Mouse (Mus musculus) MEL (cell line): Measurements from ENCODE around the gene St13. TPM values are rescaled to one million over a fixed set of nuclear protein-coding genes. Genes with fewer than 3 reads are reported as not detected.

Source experiments
- DNase-seq: peaks from one replicate; pipeline ENCODE4 v3.0.0; 2011; ENCODE audit warnings: low read depth, low spot score
- H3K27ac ChIP-seq: 2 replicates; pipeline ENCODE4 v1.5.1; 2012; ENCODE audit warnings: low read depth, mild to moderate bottlenecking, control low read depth, low read length, moderate library complexity; ENCODE audit not compliant: control insufficient read depth
- H3K27me3 ChIP-seq, 2 experiments: fragments of 150-350 bp in 1 of 2; sonication (generic) in 1 of 2; 2 replicates each; pipeline ENCODE4 v1.6.1; 2012; ENCODE audit warnings: low read length in 2 of 2, mild to moderate bottlenecking in 2 of 2, improper control_type of control experiment in 1 of 2, moderate library complexity in 1 of 2; ENCODE audit not compliant: insufficient read depth in 2 of 2, control insufficient read depth in 1 of 2
- H3K36me3 ChIP-seq, 2 experiments: 2 replicates each; pipeline ENCODE4 v1.6.1; 2012 to 2014; ENCODE audit warnings: low read length in 2 of 2, improper control_type of control experiment in 1 of 2, inconsistent platforms in 1 of 2, mild to moderate bottlenecking in 1 of 2; ENCODE audit not compliant: insufficient read depth in 2 of 2, control insufficient read depth in 1 of 2
- H3K4me1 ChIP-seq, 2 experiments: fragments of 150-350 bp in 1 of 2; sonication (generic) in 1 of 2; 2 replicates each; pipeline ENCODE4 v1.6.1; 2012; ENCODE audit warnings: low read length in 2 of 2, improper control_type of control experiment in 1 of 2, mild to moderate bottlenecking in 1 of 2; ENCODE audit not compliant: insufficient read depth in 2 of 2, control insufficient read depth in 1 of 2
- H3K4me3 ChIP-seq, 2 experiments: fragments of 150-350 bp in 1 of 2; sonication (generic) in 1 of 2; 2 replicates each; pipeline ENCODE4 v1.5.1; 2012; ENCODE audit warnings: low read depth in 2 of 2, low read length in 2 of 2, mild to moderate bottlenecking in 2 of 2, moderate library complexity in 2 of 2, control low read depth in 1 of 2, improper control_type of control experiment in 1 of 2; ENCODE audit not compliant: control insufficient read depth in 1 of 2, insufficient read depth in 1 of 2
- H3K79me2 ChIP-seq: 2 replicates; pipeline ENCODE4 v1.6.1; 2012; ENCODE audit warnings: mild to moderate bottlenecking, low read length, moderate library complexity; ENCODE audit not compliant: control insufficient read depth, poor library complexity, insufficient read depth
- H3K9ac ChIP-seq: 2 replicates; pipeline ENCODE4 v1.6.1; 2012; ENCODE audit warnings: low read depth, mild to moderate bottlenecking, control low read depth, low read length, moderate library complexity; ENCODE audit not compliant: control insufficient read depth, poor library complexity, severe bottlenecking
- H3K9me3 ChIP-seq: fragments of 150-350 bp; sonication (generic); replicated peaks from 2 replicates; pipeline ENCODE4 v1.6.1; 2012; ENCODE audit warnings: mild to moderate bottlenecking, low read length, improper control_type of control experiment, moderate library complexity; ENCODE audit not compliant: insufficient read depth
- CHD1 ChIP-seq: IDR thresholded peaks from 2 replicates; pipeline ENCODE4 v1.6.1; 2012; ENCODE audit warnings: low read depth, mild to moderate bottlenecking, inconsistent platforms, low read length, improper control_type of control experiment
- CHD2 ChIP-seq: IDR thresholded peaks from 2 replicates; pipeline ENCODE4 v1.6.1; 2011; ENCODE audit warnings: low read length, improper control_type of control experiment
- CTCF ChIP-seq, 3 experiments: IDR thresholded peaks in 2 of 3; conservative IDR thresholded peaks in 1 of 3; 2 replicates each; pipeline ENCODE4 v1.5.1; 2011 to 2012; ENCODE audit warnings: low read length in 3 of 3, low read depth in 2 of 3, mild to moderate bottlenecking in 2 of 3, improper control_type of control experiment in 1 of 3, inconsistent platforms in 1 of 3, mixed read lengths in 1 of 3, moderate library complexity in 1 of 3; ENCODE audit not compliant: control insufficient read depth in 1 of 3, insufficient read depth in 1 of 3, poor library complexity in 1 of 3, severe bottlenecking in 1 of 3
- E2F4 ChIP-seq: IDR thresholded peaks from 2 replicates; pipeline ENCODE4 v1.6.1; 2011; ENCODE audit warnings: low read depth, low read length, improper control_type of control experiment, borderline replicate concordance
- ELF1 ChIP-seq: IDR thresholded peaks from 2 replicates; pipeline ENCODE4 v1.6.1; 2014; ENCODE audit warnings: low read depth, mild to moderate bottlenecking, inconsistent platforms, low read length, improper control_type of control experiment, moderate library complexity
- ETS1 ChIP-seq: IDR thresholded peaks from 2 replicates; pipeline ENCODE4 v1.6.1; 2012; ENCODE audit warnings: low read depth, mild to moderate bottlenecking, inconsistent platforms, low read length, improper control_type of control experiment, moderate library complexity
- MAZ ChIP-seq: IDR thresholded peaks from 2 replicates; pipeline ENCODE4 v1.6.1; 2012; ENCODE audit warnings: low read depth, mild to moderate bottlenecking, inconsistent platforms, low read length, improper control_type of control experiment
- MXI1 ChIP-seq: IDR thresholded peaks from 2 replicates; pipeline ENCODE4 v1.6.1; 2011; ENCODE audit warnings: mild to moderate bottlenecking, low read depth, low read length, improper control_type of control experiment
- MYB ChIP-seq: IDR thresholded peaks from 2 replicates; pipeline ENCODE4 v1.6.1; 2011; ENCODE audit warnings: mild to moderate bottlenecking, low read depth, low read length, improper control_type of control experiment
- NELFE ChIP-seq: IDR thresholded peaks from 2 replicates; pipeline ENCODE4 v1.6.1; 2011; ENCODE audit warnings: low read depth, low read length, improper control_type of control experiment
- POLR2AphosphoS5 ChIP-seq: IDR thresholded peaks from 2 replicates; pipeline ENCODE4 v1.6.1; 2012; ENCODE audit warnings: low read depth, borderline replicate concordance, mild to moderate bottlenecking, inconsistent platforms, low read length, moderate library complexity, mixed read lengths
- RCOR1 ChIP-seq: IDR thresholded peaks from 2 replicates; pipeline ENCODE4 v1.6.1; 2012; ENCODE audit warnings: low read depth, mild to moderate bottlenecking, inconsistent platforms, low read length, improper control_type of control experiment
- SMC3 ChIP-seq: IDR thresholded peaks from 2 replicates; pipeline ENCODE4 v1.6.1; 2011; ENCODE audit warnings: low read depth, low read length, improper control_type of control experiment
- TAL1 ChIP-seq: IDR thresholded peaks from 2 replicates; pipeline ENCODE4 v1.6.1; 2012; ENCODE audit warnings: mild to moderate bottlenecking, inconsistent platforms, low read length, moderate library complexity, mixed read lengths
- TBP ChIP-seq: IDR thresholded peaks from 2 replicates; pipeline ENCODE4 v1.8.0; 2011; ENCODE audit warnings: low read depth, low read length, improper control_type of control experiment
- UBTF ChIP-seq: IDR thresholded peaks from 2 replicates; pipeline ENCODE4 v1.6.1; 2012; ENCODE audit warnings: low read depth, mild to moderate bottlenecking, inconsistent platforms, low read length, improper control_type of control experiment, moderate library complexity, borderline replicate concordance; ENCODE audit not compliant: insufficient read depth
- USF1 ChIP-seq: IDR thresholded peaks from 2 replicates; pipeline ENCODE4 v1.6.1; 2014; ENCODE audit warnings: low read depth, mild to moderate bottlenecking, inconsistent platforms, low read length, improper control_type of control experiment, moderate library complexity
- ZC3H11A ChIP-seq: IDR thresholded peaks from 2 replicates; pipeline ENCODE4 v1.6.1; 2012; ENCODE audit warnings: low read depth, mild to moderate bottlenecking, inconsistent platforms, low read length, improper control_type of control experiment
- ZNF384 ChIP-seq: IDR thresholded peaks from 2 replicates; pipeline ENCODE4 v1.6.1; 2012; ENCODE audit warnings: low read depth, mild to moderate bottlenecking, inconsistent platforms, low read length, improper control_type of control experiment
- polyA plus RNA-seq, 2 experiments: library from polyadenylated mRNA; stranded (reverse) in 1 of 2; unstranded in 1 of 2; fragments of >175 nt in 1 of 2; fragments of >200 nt in 1 of 2; gene quantifications; 2 replicates each; pipeline versions ENCODE4 v1.2.1 to v1.2.4; 2012; ENCODE audit warnings: low replicate concordance in 2 of 2, low read depth in 1 of 2; ENCODE audit not compliant: insufficient read length in 2 of 2, insufficient read depth in 1 of 2, missing spikeins in 1 of 2
- total RNA-seq: library from RNA; depleted of rRNA; stranded (reverse); fragments of 300-350 nt; gene quantifications from 2 replicates; pipeline ENCODE4 v1.2.3, GENCODE M21; 2012

St13 gene
- total and polyA plus RNA-seq, 3 experiments, result 191 to 423 TPM; not detected in 1

GRCm38 (mm10) chr15:81370356-81370755 is 29.5 kb downstream of the St13 start:
- Histone ChIP-seq H3K9me3 (no peaks in the 10 kb centered on the region), H3K27ac (no peak overlapping the region), H3K4me1 (no peaks in the 10 kb centered on the region), H3K79me2 (no peaks in the 10 kb centered on the region; the same call in 1 of the 2 replicates), H3K4me3 (no peak overlapping the region), H3K9ac (no peak overlapping the region), H3K36me3 (peaks cover 0 to 68% of the 10 kb centered on the region in 2 experiments; a peak in 2 of 4 replicates), H3K27me3 (no peaks in the 10 kb centered on the region)
- no peak for DNase-seq
- TF ChIP-seq MXI1 (no peak), MYB (no peak), POLR2AphosphoS5 (no peak), USF1 (no peak), CHD1 (no peak), SMC3 (no peak), UBTF (no peak), MAZ (no peak), ZC3H11A (no peak), NELFE (no peak), CHD2 (no peak), TBP (no peak)

GRCm38 (mm10) chr15:81368601-81369000 is 31.3 kb downstream of the St13 start:
- Histone ChIP-seq H3K9ac (no peak overlapping the region), H3K27ac (no peak overlapping the region), H3K36me3 (peaks cover 0 to 68% of the 10 kb centered on the region in 2 experiments; a peak in 2 of 4 replicates), H3K27me3 (no peaks in the 10 kb centered on the region), H3K79me2 (no peaks in the 10 kb centered on the region; the same call in 1 of the 2 replicates), H3K4me1 (no peaks in the 10 kb centered on the region)
- DNase-seq, result no peak
- TF ChIP-seq MYB, result no peak
- TF ChIP-seq TBP, result no peak
- no peak for TF ChIP-seq TAL1
- TF ChIP-seq POLR2AphosphoS5, result no peak
- no peak for TF ChIP-seq ELF1
- TF ChIP-seq ETS1, result no peak
- TF ChIP-seq RCOR1, result no peak
- no peak for TF ChIP-seq E2F4
- no peak for TF ChIP-seq CTCF (IDR thresholded peaks at IDR 0.05 in 2 of 3, conservative IDR thresholded peaks at IDR 0.05 in 1 of 3; ENCODE audit: control insufficient read depth in 1 of 3, insufficient read depth in 1 of 3, low read depth in 2 of 3, low read length in 3 of 3, poor library complexity in 1 of 3, severe bottlenecking in 1 of 3)
- TF ChIP-seq USF1, result no peak
- TF ChIP-seq ZNF384, result no peak
- TF ChIP-seq, all 39 proteins: peak for 0
- Histone ChIP-seq H3K4me3 (no peak overlapping the region), H3K9me3 (no peaks in the 10 kb centered on the region)
